16 mouse cellular contexts compared by ENCODE assay signal in the genomic region with DNA sequence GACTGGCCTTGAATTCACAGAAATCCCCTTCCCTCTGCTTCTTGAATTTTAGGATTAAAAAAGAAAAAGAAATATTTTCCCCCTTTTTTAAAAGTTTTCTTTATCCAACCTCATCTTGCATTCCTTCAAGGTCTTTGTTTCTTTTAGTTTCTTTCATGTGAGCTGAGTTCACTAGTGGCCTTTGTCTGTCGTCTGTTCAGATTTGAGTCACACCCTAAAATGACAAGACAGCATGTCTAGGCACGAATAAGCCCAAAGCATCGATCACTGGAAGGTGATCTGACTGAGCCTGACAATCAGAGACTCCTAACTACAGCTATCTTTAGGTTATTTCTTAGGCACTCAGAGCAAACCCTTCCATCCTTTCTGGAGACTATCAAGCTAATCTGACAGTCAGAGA.
"Had no signal": no experiment of that assay in that cellular context is flagged by ENCODE, and none has a peak within 500 bp of the region (broad histone marks: within the 10 kb centered on the region; RNA-seq: fewer than 3 reads in every experiment).

No protein-coding gene starts in this region.

- H3K4me2 ChIP-seq: lung, embryonic 14.5 days; midbrain, embryonic 12.5 days; neural tube, embryonic 12.5 days; stomach, embryonic 15.5 days had no signal

- H3K9ac ChIP-seq: lung, embryonic 14.5 days; midbrain, embryonic 12.5 days; neural tube, embryonic 12.5 days; stomach, embryonic 15.5 days had no signal

- H3K4me3 ChIP-seq: midbrain, embryonic 10.5 days; midbrain, embryonic 12.5 days; myocyte; neural tube, embryonic 12.5 days; stomach, embryonic 15.5 days had no signal

- H3K9me3 ChIP-seq: midbrain, embryonic 10.5 days; midbrain, embryonic 12.5 days; neural tube, embryonic 12.5 days; stomach, embryonic 15.5 days had no signal

- H3K27ac ChIP-seq: midbrain, embryonic 10.5 days; midbrain, embryonic 12.5 days; neural tube, embryonic 12.5 days; stomach, embryonic 15.5 days; stomach, postnatal 0 days had no signal

- H3K27me3 ChIP-seq: midbrain, embryonic 12.5 days; neural tube, embryonic 12.5 days; stomach, embryonic 15.5 days had no signal

- H3K36me3 ChIP-seq: midbrain, embryonic 10.5 days; midbrain, embryonic 12.5 days; neural tube, embryonic 12.5 days; stomach, embryonic 15.5 days had no signal

- DNase-seq: lung, adult 18-20 months; lung, embryonic 14.5 days; lung, postnatal 10 days; lung, postnatal 4 days; midbrain, embryonic 14.5 days; right cerebral cortex, postnatal 14 days; thymus, adult 18-20 months; thymus, postnatal 14 days; thymus, postnatal 36 days had no signal

- ATAC-seq: midbrain, embryonic 16.5 days had no signal

- H3K4me1 ChIP-seq: neural tube, embryonic 12.5 days; stomach, embryonic 15.5 days had no signal
